Mouse (Mus musculus) ES-Bruce4 (cell line): Measurements from ENCODE around the gene Triobp.

ENCODE experiments used
- CTCF ChIP-seq: IDR thresholded peaks from one replicate; pipeline ENCODE4 v1.8.1; 2011; ENCODE audit warnings: low read depth, low read length
- EP300 ChIP-seq: IDR thresholded peaks from 2 replicates; pipeline ENCODE4 v1.6.1; 2011; ENCODE audit warnings: low read depth, low read length; ENCODE audit not compliant: insufficient read depth
- POLR2A ChIP-seq: IDR thresholded peaks from one replicate; pipeline ENCODE4 v1.8.1; 2011; ENCODE audit warnings: low read length; ENCODE audit not compliant: insufficient read depth

DNA sequence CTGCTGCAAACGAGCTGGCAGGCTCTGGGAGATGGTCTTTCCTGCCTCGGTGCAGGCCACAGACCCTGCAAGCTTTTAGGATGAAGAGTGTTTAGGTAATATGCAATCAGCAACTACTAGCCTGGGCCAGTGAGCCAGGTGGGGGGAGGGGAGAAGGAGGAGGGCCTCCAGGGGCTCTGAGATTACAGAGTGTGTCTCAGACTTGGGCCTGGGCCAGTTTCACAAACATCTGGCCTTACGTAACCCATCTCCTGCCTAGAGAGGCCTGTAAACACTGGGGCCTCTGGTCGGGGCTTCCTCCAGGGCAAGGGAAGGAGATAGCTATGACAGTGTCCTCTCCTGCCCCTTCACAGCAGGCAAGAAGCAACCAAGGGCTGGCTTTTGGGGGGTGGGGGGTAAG, 31.4 kb downstream of the Triobp start:
- TF ChIP-seq CTCF (no peak), EP300 (no peak), POLR2A (no peak)
